8 mouse cellular contexts compared by ENCODE assay signal in genomic region chr12:25165650-25166049, GRCm38 (mm10).
DNase-seq lines count a peak whose midpoint lies in the region; ATAC-seq lines count a peak whose summit lies in the region.

No protein-coding gene starts in this region.

- ATAC-seq in common myeloid progenitor, adult 5-6 weeks (replicated peaks; ENCODE audit: low read depth, poor library complexity, severe bottlenecking) = peak; percentile 30
- ATAC-seq in megakaryocyte progenitor cell, adult 5-6 weeks (replicated peaks; ENCODE audit: poor library complexity) = peak; percentile 57

- DNase-seq in layer of hippocampus, adult 9-11 months = peak; percentile 26
- no peak for DNase-seq in layer of hippocampus, adult 9-10 months (ENCODE audit: low spot score)
- DNase-seq in NIH3T3 (ENCODE audit: low read depth) (peak; percentile 18), MN1 (ENCODE audit: low spot score) (no peak)
- DNase-seq in cerebellum, adult 9-11 months = no peak
- no peak for DNase-seq in thymus, postnatal 25 days

Comparison
In these comparisons a context has a peak if more than half of its experiments do, and no peak if none do; other contexts are left out.
1. DNase-seq: peak in layer of hippocampus, adult 9-11 months (single experiment) and NIH3T3 (single experiment); none in layer of hippocampus, adult 9-10 months (single experiment), cerebellum, adult 9-11 months (single experiment), thymus, postnatal 25 days (single experiment) and MN1 (single experiment).